Mouse (Mus musculus): Measurements from ENCODE around the gene Lta.
A peak's percentile ranks its signal among the peaks of the same experiment; 100 is the strongest.

DNA sequence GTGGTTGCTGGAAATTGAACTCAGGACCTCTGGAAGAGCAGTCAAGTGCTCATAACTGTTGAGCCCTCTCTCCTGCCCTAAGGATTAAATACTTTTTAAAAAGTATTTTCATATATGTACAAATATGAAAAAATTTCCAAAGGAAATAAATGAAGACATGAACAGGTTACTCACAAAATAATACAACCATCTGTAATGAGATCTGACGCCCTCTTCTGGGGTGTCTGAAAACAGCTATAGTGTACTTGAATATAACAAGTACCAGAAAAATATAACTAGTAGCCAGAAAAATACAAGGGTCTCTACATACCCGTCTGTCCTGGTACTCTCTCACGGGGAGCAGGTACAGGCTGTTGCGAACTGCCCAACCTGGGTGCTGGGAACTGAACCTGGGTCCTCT lies 19.5 kb upstream of the Lta start:
- TF ChIP-seq CHD1 (IDR thresholded peaks at IDR 0.05; ENCODE audit: low read depth, low read length) (no peak), CHD2 (IDR thresholded peaks at IDR 0.05; ENCODE audit: low read length) (no peak), POLR2A (IDR thresholded peaks at IDR 0.05; ENCODE audit: control insufficient read depth in 1 of 2, insufficient read depth in 1 of 2, low read depth in 1 of 2, low read length in 2 of 2, poor library complexity in 1 of 2) (no peak), ZC3H11A (IDR thresholded peaks at IDR 0.05; ENCODE audit: low read depth, low read length) (peak; percentile 37), GATA1 (IDR thresholded peaks at IDR 0.05; ENCODE audit: low read depth, low read length) (no peak), KAT2A (conservative IDR thresholded peaks at IDR 0.05; ENCODE audit: low read depth, low read length) (no peak), CTCF (IDR thresholded peaks at IDR 0.05 in 2 of 3, conservative IDR thresholded peaks at IDR 0.05 in 1 of 3; ENCODE audit: control insufficient read depth in 1 of 3, insufficient read depth in 1 of 3, low read depth in 2 of 3, low read length in 3 of 3, poor library complexity in 1 of 3, severe bottlenecking in 1 of 3) (peak in 1 of 3 experiments; percentile 46; a peak in 3 of 6 replicates), RCOR1 (IDR thresholded peaks at IDR 0.05; ENCODE audit: low read depth, low read length) (no peak), POLR2AphosphoS2 (IDR thresholded peaks at IDR 0.05; ENCODE audit: low read length) (no peak), HCFC1 (IDR thresholded peaks at IDR 0.05; ENCODE audit: low read depth, low read length) (no peak)
